Mouse (Mus musculus) lung, postnatal 0 days (tissue): ENCODE measurements around the gene Taok3. TPM values are rescaled to one million over a fixed set of nuclear protein-coding genes. Genes with fewer than 3 reads are reported as not detected.

Experiments used
- ATAC-seq: fragments of 200-750 bp; cut with Nextera tagmentation; 2 replicates; pipeline ENCODE4 v1.8.0; 2017; ENCODE audit warnings: moderate library complexity
- DNase-seq: peaks from one replicate; pipeline ENCODE4 v3.0.0-alpha.2; 2016; ENCODE audit warnings: low spot score
- H3K27ac ChIP-seq: fragments of 300-500 bp; sonication (generic); 2 replicates; pipeline ENCODE4 v1.5.1; 2014; ENCODE audit warnings: antibody characterized with exemption, mild to moderate bottlenecking, low read length, mixed read lengths
- H3K27me3 ChIP-seq: fragments of 300-500 bp; sonication (generic); replicated peaks from 2 replicates; pipeline ENCODE4 v1.6.1; 2014; ENCODE audit warnings: low read length, mixed read lengths; ENCODE audit not compliant: insufficient read depth
- H3K36me3 ChIP-seq: fragments of 300-500 bp; sonication (generic); 2 replicates; pipeline ENCODE4 v1.6.1; 2014; ENCODE audit warnings: low read length, mixed read lengths; ENCODE audit not compliant: insufficient read depth
- H3K4me1 ChIP-seq: fragments of 300-500 bp; sonication (generic); 2 replicates; pipeline ENCODE4 v1.6.1; 2014; ENCODE audit warnings: antibody characterized with exemption, low read depth, low read length, mixed read lengths; ENCODE audit not compliant: insufficient read depth
- H3K4me2 ChIP-seq: fragments of 300-500 bp; sonication (generic); replicated peaks from 2 replicates; pipeline ENCODE4 v1.6.1; 2014; ENCODE audit warnings: low read depth, mild to moderate bottlenecking, low read length, moderate library complexity, mixed read lengths
- H3K4me3 ChIP-seq: fragments of 300-500 bp; sonication (generic); 2 replicates; pipeline ENCODE4 v1.5.1; 2014; ENCODE audit warnings: low read depth, low read length
- H3K9ac ChIP-seq: fragments of 300-500 bp; sonication (generic); replicated peaks from 2 replicates; pipeline ENCODE4 v1.6.1; 2014; ENCODE audit warnings: low read depth, mild to moderate bottlenecking
- H3K9me3 ChIP-seq: fragments of 300-500 bp; sonication (generic); 2 replicates; pipeline ENCODE4 v1.6.1; 2016; ENCODE audit warnings: low read length, mixed read lengths
- CTCF ChIP-seq: IDR thresholded peaks from 2 replicates; pipeline ENCODE4 v1.5.1; 2016; ENCODE audit warnings: antibody characterized with exemption, mild to moderate bottlenecking
- EP300 ChIP-seq: IDR thresholded peaks from 2 replicates; pipeline ENCODE4 v1.6.1; 2016; ENCODE audit warnings: antibody characterized with exemption, mild to moderate bottlenecking, control low read depth
- WGBS: fragments of 180-500 bp; shearing (Covaris S2); extraction: QIAGEN DNeasy Blood & Tissue Kit; methylation state at CpG from one replicate; pipeline ENCODE4 v1.1.7; 2014; 5-methylcytosine and 5-hydroxymethylcytosine counted together
- polyA plus RNA-seq: library from polyadenylated mRNA; unstranded; fragments of >200 nt; fragmentation: Nextera tagmentation; extraction: Ambion mirVana; gene quantifications from 2 replicates; pipeline ENCODE4 v1.2.1, GENCODE M21; 2015

The Taok3 gene
- polyA plus RNA-seq, 1 experiment from 2014 or later: 55.5 TPM

GRCm38 (mm10) chr5:117158335-117159018, 38.5 kb downstream of the Taok3 start:
- H3K4me3 ChIP-seq: no peak overlapping the region
- 76% methylated on average over 7 of the region's 7 CpGs for WGBS
- H3K4me1 ChIP-seq: no peaks in the 10 kb centered on the region
- no peaks in the 10 kb centered on the region for H3K9me3 ChIP-seq
- H3K36me3 ChIP-seq: no peaks in the 10 kb centered on the region
- H3K9ac ChIP-seq: no peak overlapping the region
- no peak overlapping the region for H3K4me2 ChIP-seq
- H3K27ac ChIP-seq: no peak overlapping the region; the same call in 1 of the 2 replicates
- ATAC-seq: peak; percentile 68
- TF ChIP-seq EP300: no peak
- no peak for TF ChIP-seq CTCF
- H3K27me3 ChIP-seq: no peaks in the 10 kb centered on the region
- DNase-seq: peak; percentile 61

- no peak for DNase-seq
- H3K4me1 ChIP-seq: no peaks in the 10 kb centered on the region
- no peak for ATAC-seq
- H3K4me2 ChIP-seq: no peak overlapping the region
- H3K27me3 ChIP-seq: no peaks in the 10 kb centered on the region
- no peak overlapping the region for H3K4me3 ChIP-seq
- no peak overlapping the region for H3K9ac ChIP-seq
- 56% methylated on average over 8 of the region's 8 CpGs for WGBS
- no peak overlapping the region for H3K27ac ChIP-seq
- no peaks in the 10 kb centered on the region for H3K36me3 ChIP-seq
- TF ChIP-seq CTCF (no peak), EP300 (no peak)
- H3K9me3 ChIP-seq: no peaks in the 10 kb centered on the region
These were observed 39.4 kb downstream of the Taok3 start for GRCm38 (mm10) chr5:117159326-117159725.

GRCm38 (mm10) chr5:117159805-117160291, 39.9 kb downstream of the Taok3 start:
- H3K27ac ChIP-seq: no peak overlapping the region
- H3K4me2 ChIP-seq: no peak overlapping the region
- H3K9me3 ChIP-seq: no peaks in the 10 kb centered on the region
- no peaks in the 10 kb centered on the region for H3K36me3 ChIP-seq
- H3K4me3 ChIP-seq: no peak overlapping the region
- DNase-seq (no peak), ATAC-seq (no peak)
- TF ChIP-seq CTCF: no peak
- TF ChIP-seq EP300: no peak
- H3K27me3 ChIP-seq: no peaks in the 10 kb centered on the region
- no peak overlapping the region for H3K9ac ChIP-seq
- no peaks in the 10 kb centered on the region for H3K4me1 ChIP-seq
- WGBS: 51% methylated on average over 6 of the region's 6 CpGs

- ATAC-seq (no peak), DNase-seq (no peak)
- Histone ChIP-seq H3K4me3 (no peak overlapping the region), H3K36me3 (no peaks in the 10 kb centered on the region), H3K4me2 (no peak overlapping the region), H3K4me1 (no peaks in the 10 kb centered on the region), H3K27ac (no peak overlapping the region), H3K9me3 (no peaks in the 10 kb centered on the region), H3K27me3 (no peaks in the 10 kb centered on the region), H3K9ac (no peak overlapping the region)
- WGBS: 34% methylated on average over 10 of the region's 10 CpGs
- TF ChIP-seq CTCF: no peak
- TF ChIP-seq EP300: no peak
These were observed 40.6 kb downstream of the Taok3 start for GRCm38 (mm10) chr5:117160499-117160898.

- H3K27ac ChIP-seq: no peak overlapping the region
- no peaks in the 10 kb centered on the region for H3K27me3 ChIP-seq
- no peaks in the 10 kb centered on the region for H3K4me1 ChIP-seq
- no peak overlapping the region for H3K4me3 ChIP-seq
- no peak overlapping the region for H3K9ac ChIP-seq
- no peak for ATAC-seq
- no peak overlapping the region for H3K4me2 ChIP-seq
- H3K9me3 ChIP-seq: no peaks in the 10 kb centered on the region
- H3K36me3 ChIP-seq: no peaks in the 10 kb centered on the region
- DNase-seq: no peak
- no peak for TF ChIP-seq EP300
- WGBS: 94% methylated on average over 13 of the region's 13 CpGs
These were observed 43.9 kb downstream of the Taok3 start for GRCm38 (mm10) chr5:117163790-117164189.

GRCm38 (mm10) chr5:117164516-117164915, 44.6 kb downstream of the Taok3 start:
- DNase-seq: no peak
- no peak for ATAC-seq

More at GRCm38 (mm10) chr5:117164516-117164915, 44.6 kb downstream of the Taok3 start:
- Histone ChIP-seq H3K27me3 (no peaks in the 10 kb centered on the region), H3K36me3 (no peaks in the 10 kb centered on the region), H3K4me2 (no peak overlapping the region), H3K4me3 (no peak overlapping the region), H3K9me3 (no peaks in the 10 kb centered on the region), H3K4me1 (no peaks in the 10 kb centered on the region), H3K27ac (no peak overlapping the region), H3K9ac (no peak overlapping the region)
- no peak for TF ChIP-seq EP300
- TF ChIP-seq CTCF: no peak
- WGBS: 87% methylated on average over 5 of the region's 5 CpGs
